Mouse (Mus musculus) embryonic fibroblast, embryonic 13.5 days (primary cell): ENCODE data around the gene B4galnt1. TPM values are rescaled to one million over a fixed set of nuclear protein-coding genes. Genes with fewer than 3 reads are reported as not detected.
A peak's percentile ranks its signal among the peaks of the same experiment; 100 is the strongest.
"Not testable (repeated sequence)": the region's sequence is repeated elsewhere in the genome, so short reads cannot be mapped to it uniquely, and the experiment has no call there.

Experiments used
- H3K27ac ChIP-seq: 2 replicates; pipeline ENCODE4 v1.5.1; 2012; ENCODE audit warnings: low read length, control low read depth, inconsistent platforms; ENCODE audit not compliant: insufficient read depth
- H3K4me1 ChIP-seq: 2 replicates; pipeline ENCODE4 v1.6.1; 2011; ENCODE audit warnings: low read length; ENCODE audit not compliant: control insufficient read depth, insufficient read depth
- H3K4me3 ChIP-seq: 2 replicates; pipeline ENCODE4 v1.5.1; 2011; ENCODE audit warnings: mild to moderate bottlenecking, control low read depth, low read length; ENCODE audit not compliant: insufficient read depth
- CTCF ChIP-seq: IDR thresholded peaks from 2 replicates; pipeline ENCODE4 v1.5.1; 2011; ENCODE audit warnings: mild to moderate bottlenecking, control low read depth, low read length, moderate library complexity, borderline replicate concordance; ENCODE audit not compliant: insufficient read depth
- POLR2A ChIP-seq: IDR thresholded peaks from 2 replicates; pipeline ENCODE4 v1.6.1; 2011; ENCODE audit warnings: low read depth, mild to moderate bottlenecking, control low read depth, low read length, moderate library complexity
- polyA plus RNA-seq: library from polyadenylated mRNA; stranded (reverse); fragments of >200 nt; gene quantifications from 2 replicates; pipeline ENCODE4 v1.2.4, GENCODE M21; 2011; ENCODE audit warnings: low read depth; ENCODE audit not compliant: missing spikeins, insufficient read length

Gene B4galnt1
- polyA plus RNA-seq, 1 experiment, result 28.3 TPM

DNA sequence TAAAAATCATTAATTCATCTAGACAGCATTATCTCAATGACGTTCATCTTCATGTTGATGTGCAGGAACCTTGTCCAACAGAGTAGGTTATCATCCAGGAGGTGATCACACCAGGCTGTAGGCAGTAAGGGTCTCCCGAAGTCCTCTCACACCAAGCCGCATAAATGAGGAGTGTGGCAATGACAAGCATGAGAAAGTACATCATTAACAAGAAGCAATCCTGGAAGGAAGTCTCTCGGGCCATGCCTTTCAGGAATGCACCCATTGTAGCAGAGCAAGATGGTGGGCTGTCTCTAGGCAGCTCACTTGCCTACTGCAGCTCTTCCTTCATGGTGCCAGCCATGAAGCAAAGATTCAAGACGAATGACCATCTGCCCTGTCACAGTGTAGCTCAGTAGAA is 10.4 kb upstream of the B4galnt1 start:
- no peak overlapping the region for H3K27ac ChIP-seq
- no peak for TF ChIP-seq CTCF
- no peak for TF ChIP-seq POLR2A
- H3K4me3 ChIP-seq, result no peak overlapping the region
- peaks cover 5% of the 10 kb centered on the region for H3K4me1 ChIP-seq

DNA sequence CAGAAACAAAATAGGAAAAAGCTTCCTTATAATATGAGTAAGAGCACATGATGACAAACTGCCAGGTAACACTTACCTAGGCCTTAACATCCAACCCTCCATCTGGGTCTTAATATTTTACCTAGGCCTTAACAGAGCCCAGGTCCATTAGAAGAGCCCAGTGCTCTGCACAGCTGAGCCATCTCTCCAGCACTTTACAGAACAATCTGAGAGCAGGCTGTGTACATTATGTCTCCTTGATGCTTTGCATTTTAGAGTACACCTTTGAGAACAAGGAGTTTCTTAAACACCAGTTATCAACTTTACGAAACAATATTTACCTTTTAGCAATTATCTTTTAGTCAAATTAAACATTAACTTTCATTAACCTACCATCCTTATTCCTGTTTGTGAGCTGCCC is 8.9 kb upstream of the B4galnt1 start:
- Histone ChIP-seq H3K4me3 (no peak overlapping the region), H3K4me1 (no peaks in the 10 kb centered on the region)
- TF ChIP-seq POLR2A, result no peak
- no peak for TF ChIP-seq CTCF

DNA sequence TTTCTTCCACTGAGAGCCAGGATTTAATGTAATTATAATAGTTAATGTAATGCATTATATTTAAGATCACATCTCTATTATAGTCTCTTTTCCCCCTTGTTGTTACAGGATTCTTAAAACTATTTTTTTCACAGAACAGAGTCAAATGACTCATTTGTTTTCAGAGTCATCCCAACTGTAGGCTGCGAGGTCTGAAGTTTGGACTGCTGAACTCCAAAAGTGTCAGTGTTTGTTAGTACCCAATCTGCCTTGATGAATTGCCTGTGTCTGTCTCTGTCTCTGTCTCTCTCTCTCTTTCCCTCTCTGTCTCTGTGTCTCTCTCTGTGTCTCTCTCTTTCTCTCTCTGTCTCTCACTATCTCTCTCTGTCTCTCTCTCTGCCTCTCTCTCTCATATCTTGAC is 8.5 kb upstream of the B4galnt1 start:
- Histone ChIP-seq H3K4me1 (no peaks in the 10 kb centered on the region), H3K4me3 (no peak overlapping the region), H3K27ac (no peak overlapping the region)
- TF ChIP-seq CTCF, result no peak
- TF ChIP-seq POLR2A, result no peak

More for the DNA sequence above, 8.9 kb upstream of the B4galnt1 start:
- no peak overlapping the region for H3K27ac ChIP-seq

DNA sequence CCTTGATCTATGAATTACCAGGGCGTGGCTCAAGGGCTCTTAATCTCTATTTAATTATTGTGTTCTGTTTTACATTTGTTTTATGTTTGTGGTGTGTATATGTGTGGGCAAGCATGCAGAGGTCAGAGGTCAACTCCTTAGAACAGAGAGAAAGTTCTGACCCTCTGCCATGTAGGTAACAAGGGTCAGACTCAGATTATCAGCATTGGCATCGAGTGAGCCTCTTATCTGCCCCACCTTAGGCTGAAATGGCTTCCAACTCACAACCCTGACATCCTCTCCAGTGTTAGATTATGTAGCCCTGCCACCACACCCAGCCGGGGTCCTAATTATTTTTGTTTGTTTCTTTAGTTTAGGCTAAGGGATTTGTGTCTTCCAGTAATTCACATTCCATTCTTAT is 6.6 kb upstream of the B4galnt1 start:
- Histone ChIP-seq H3K4me1 (no peaks in the 10 kb centered on the region), H3K4me3 (no peak overlapping the region), H3K27ac (no peak overlapping the region)
- TF ChIP-seq POLR2A (no peak), CTCF (no peak)

DNA sequence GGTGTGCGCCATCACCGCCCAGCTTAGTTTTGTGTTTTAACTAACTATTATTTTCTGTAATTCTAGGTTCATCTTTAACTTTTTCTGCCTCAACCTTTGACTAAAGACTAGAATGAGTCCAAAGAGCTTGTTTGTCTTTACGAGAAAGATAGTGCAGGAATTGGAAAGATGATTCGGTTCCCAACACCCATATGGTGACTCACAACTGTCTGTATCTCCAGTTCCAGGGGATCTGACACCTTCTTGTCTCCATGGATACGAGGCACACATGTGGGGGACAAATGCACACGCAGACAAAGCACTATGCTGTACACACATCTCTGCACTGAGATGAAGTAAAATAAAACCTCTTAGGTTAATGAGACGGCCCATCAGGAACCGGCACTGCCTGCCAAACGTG is 4.9 kb upstream of the B4galnt1 start:
- TF ChIP-seq CTCF, result no peak
- no peak for TF ChIP-seq POLR2A
- no peaks in the 10 kb centered on the region for H3K4me1 ChIP-seq
- no peak overlapping the region for H3K27ac ChIP-seq
- no peak overlapping the region for H3K4me3 ChIP-seq

DNA sequence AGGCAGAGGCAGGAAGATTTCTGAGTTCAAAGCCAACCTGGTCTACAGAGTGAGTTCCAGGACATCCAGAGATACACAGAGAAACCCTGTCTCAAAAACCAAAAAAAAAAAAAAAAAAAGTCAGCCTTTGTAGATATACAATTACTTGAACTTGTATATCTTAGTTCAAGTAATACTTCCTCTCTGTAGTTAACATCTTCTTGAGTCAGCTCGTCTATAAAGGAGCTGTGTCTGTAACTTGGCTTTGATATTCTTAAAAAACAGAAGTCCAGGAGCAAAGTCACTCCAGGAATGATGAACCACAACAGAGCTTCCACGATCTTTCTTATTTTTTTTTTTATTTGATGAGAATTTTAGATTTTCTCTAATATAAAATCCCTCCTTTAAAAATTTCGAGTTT is 4.3 kb upstream of the B4galnt1 start:
- TF ChIP-seq CTCF (no peak), POLR2A (no peak)
- H3K27ac ChIP-seq, result no peak overlapping the region
- H3K4me3 ChIP-seq, result no peak overlapping the region
- H3K4me1 ChIP-seq, result no peaks in the 10 kb centered on the region

DNA sequence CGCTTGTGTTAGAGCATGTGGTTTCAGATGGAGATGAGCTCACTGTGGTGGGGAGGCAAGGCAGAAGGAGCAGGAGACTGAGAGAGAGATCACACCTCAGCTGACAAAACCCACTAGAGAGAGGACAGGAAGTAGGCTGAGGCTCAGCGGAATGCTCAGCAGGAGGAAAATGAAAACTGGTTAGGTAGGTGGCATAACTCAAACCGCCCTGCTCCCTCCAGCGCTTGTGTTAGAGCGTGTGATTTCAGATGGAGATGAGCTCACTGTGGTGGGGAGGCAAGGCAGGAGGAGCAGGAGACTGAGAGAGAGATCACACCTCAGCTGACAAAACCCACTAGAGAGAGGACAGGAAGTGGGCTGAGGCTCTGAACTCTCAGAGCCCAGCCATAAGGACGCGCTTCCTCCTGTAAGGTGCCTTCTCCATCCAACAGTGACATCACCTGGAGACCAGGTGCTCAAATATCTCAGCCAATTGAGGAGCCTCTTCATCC is 2.2 kb upstream of the B4galnt1 start:
- not testable (repeated sequence) for H3K4me1 ChIP-seq, H3K4me3 ChIP-seq, H3K27ac ChIP-seq

DNA sequence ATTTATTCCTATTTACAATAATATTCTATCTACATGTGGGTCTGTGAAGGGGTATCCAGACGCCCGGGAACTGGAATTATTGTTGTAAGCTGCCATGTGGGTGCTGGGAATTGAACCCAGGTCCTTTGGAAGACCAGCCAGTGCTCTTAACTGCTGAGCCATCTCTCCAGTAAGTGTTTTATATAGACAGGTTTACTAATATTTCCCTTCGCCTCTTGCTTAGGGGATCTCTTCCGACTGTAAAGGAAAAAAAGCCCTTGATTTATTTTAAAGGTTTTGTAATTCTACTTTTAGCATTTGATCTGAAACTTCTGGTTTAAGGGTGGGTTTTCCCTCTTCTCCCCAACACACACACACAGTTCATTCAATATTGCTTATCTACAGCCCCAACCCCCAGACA is 835 bp upstream of the B4galnt1 start:
- H3K4me1 ChIP-seq, result no peaks in the 10 kb centered on the region
- TF ChIP-seq CTCF (no peak), POLR2A (no peak)
- H3K27ac ChIP-seq, result no peak overlapping the region
- no peak overlapping the region for H3K4me3 ChIP-seq

DNA sequence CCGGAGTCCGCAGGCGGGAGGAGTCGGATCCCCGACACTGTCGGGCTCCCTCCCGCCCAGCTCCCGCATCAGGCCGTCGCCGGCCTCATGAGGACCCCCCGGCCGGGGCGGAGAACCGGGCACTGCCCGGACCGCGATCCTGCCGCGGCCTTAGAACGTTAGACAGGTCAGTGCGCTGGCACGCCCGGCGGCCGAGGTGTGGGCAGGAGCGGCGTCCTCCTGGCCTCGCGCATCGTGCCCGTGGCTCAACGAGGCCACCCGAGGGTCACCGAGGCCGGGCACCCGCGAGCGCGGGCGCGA is 279 bp downstream of the B4galnt1 start:
- TF ChIP-seq POLR2A (no peak), CTCF (no peak)
- Histone ChIP-seq H3K4me1 (no peaks in the 10 kb centered on the region), H3K4me3 (peak overlapping the region; percentile 60), H3K27ac (peak overlapping the region; percentile 70)

DNA sequence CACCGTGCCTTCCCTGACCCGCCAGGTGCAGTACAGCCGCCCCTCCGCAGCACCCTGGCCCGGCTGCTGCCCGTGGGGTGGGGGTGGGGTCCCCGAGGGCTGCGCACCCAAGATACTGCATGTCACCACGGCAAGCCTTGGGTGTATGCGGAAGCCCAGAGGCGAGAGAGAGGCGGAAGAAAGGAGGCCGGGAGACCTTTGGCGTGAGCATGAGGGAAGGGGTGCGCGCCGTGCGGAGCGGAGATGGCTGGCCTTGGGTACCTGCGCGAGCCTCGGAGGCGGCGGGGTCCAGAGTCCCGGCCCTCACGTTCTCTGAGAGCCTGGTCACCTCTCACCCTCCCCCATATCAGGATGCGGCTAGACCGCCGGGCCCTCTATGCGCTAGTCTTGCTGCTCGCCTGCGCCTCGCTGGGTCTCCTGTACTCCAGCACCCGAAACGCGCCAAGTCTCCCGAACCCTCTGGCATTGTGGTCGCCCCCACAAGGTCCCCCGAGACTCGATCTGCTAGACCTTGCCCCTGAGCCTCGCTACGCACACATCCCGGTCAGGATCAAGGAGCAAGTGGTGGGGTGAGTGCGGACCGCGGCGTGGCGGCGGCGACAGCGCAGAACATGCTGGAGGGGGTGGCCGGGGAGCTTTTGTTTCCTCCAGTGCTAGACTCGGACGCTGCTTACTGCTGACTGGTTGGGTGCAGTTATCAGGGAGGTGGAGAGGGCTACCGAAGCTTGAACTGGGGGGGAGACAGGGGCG is 804 bp downstream of the B4galnt1 start:
- Histone ChIP-seq H3K27ac (peak overlapping the region; percentile 70), H3K4me3 (peak overlapping the region; percentile 60), H3K4me1 (no peaks in the 10 kb centered on the region)
- TF ChIP-seq CTCF (no peak), POLR2A (peak; percentile 65)

DNA sequence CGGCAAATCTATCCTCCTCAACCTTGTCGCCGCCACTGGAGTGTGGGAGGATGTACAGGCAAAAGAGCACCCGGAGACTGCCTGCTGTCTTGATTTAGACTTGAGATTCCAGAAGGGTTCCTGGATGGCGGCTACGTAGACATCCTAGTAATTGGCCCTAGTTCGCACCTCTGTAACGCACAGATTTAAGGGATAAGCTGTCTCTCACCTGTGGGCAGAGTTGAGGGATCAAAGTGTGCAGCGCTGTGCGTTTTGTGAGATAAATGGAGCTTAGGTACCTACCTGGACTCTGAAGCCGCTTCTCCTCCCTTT is 1.3 kb downstream of the B4galnt1 start:
- Histone ChIP-seq H3K27ac (no peak overlapping the region), H3K4me3 (peak overlapping the region; percentile 60), H3K4me1 (no peaks in the 10 kb centered on the region)
- TF ChIP-seq CTCF (no peak), POLR2A (no peak)
